Mouse (Mus musculus) forebrain, embryonic 11.5 days (tissue): ENCODE data around the gene Abca14. TPM values are rescaled to one million over a fixed set of nuclear protein-coding genes. Genes with fewer than 3 reads are reported as not detected.

ENCODE experiments used
- ATAC-seq: fragments of 200-750 bp; cut with Nextera tagmentation; replicated peaks from 2 replicates; pipeline ENCODE4 v1.8.0; 2017; ENCODE audit warnings: moderate TSS enrichment; ENCODE audit not compliant: low FRiP score
- DNase-seq: peaks from one replicate; pipeline ENCODE4 v3.0.0-alpha.2; 2017; ENCODE audit warnings: low spot score
- H3K27ac ChIP-seq: fragments of 300-500 bp; sonication (generic); 2 replicates; pipeline ENCODE4 v1.5.1; 2014; ENCODE audit warnings: low read depth, low read length
- H3K27me3 ChIP-seq: fragments of 300-500 bp; sonication (generic); 2 replicates; pipeline ENCODE4 v1.6.1; 2014; ENCODE audit warnings: mild to moderate bottlenecking, low read length, mixed read lengths; ENCODE audit not compliant: control insufficient read depth, insufficient read depth
- H3K36me3 ChIP-seq: fragments of 300-500 bp; sonication (generic); 2 replicates; pipeline ENCODE4 v1.6.1; 2014; ENCODE audit warnings: mild to moderate bottlenecking, low read length, moderate library complexity, mixed read lengths; ENCODE audit not compliant: control insufficient read depth, insufficient read depth
- H3K4me1 ChIP-seq: fragments of 300-500 bp; sonication (generic); replicated peaks from 2 replicates; pipeline ENCODE4 v1.6.1; 2014; ENCODE audit warnings: low read length, mixed read lengths; ENCODE audit not compliant: control insufficient read depth, insufficient read depth
- H3K4me2 ChIP-seq: fragments of 300-500 bp; sonication (generic); 2 replicates; pipeline ENCODE4 v1.6.1; 2014; ENCODE audit warnings: low read depth, mild to moderate bottlenecking, low read length, moderate library complexity, mixed read lengths; ENCODE audit not compliant: severe bottlenecking
- H3K4me3 ChIP-seq: fragments of 300-500 bp; sonication (generic); 2 replicates; pipeline ENCODE4 v1.5.1; 2014; ENCODE audit warnings: low read depth, low read length
- H3K9ac ChIP-seq: fragments of 300-500 bp; sonication (generic); 2 replicates; pipeline ENCODE4 v1.6.1; 2014; ENCODE audit warnings: low read length
- H3K9me3 ChIP-seq: fragments of 300-500 bp; sonication (generic); 2 replicates; pipeline ENCODE4 v1.6.1; 2016; ENCODE audit warnings: low read length, mixed read lengths; ENCODE audit not compliant: control insufficient read depth
- WGBS: fragments of 180-500 bp; shearing (Covaris S2); extraction: QIAGEN DNeasy Blood & Tissue Kit; methylation state at CpG from one replicate; pipeline ENCODE4 v1.1.7; 2014; 5-methylcytosine and 5-hydroxymethylcytosine counted together
- polyA plus RNA-seq: library from polyadenylated mRNA; unstranded; fragments of >200 nt; fragmentation: Nextera tagmentation; extraction: Ambion mirVana; gene quantifications from 2 replicates; pipeline ENCODE4 v1.2.1, GENCODE M21; 2014

The Abca14 gene
- not detected in 2 replicates for polyA plus RNA-seq

GRCm38 (mm10) chr7:120203789-120204188, at the start of gene Abca14:
Gene Abca14, plus strand, starts transcription at chr7:120203961.
- H3K27ac ChIP-seq = no peak within 1 kb of the TSS
- peak; percentile 87 for ATAC-seq
- WGBS = 4% methylated on average over 26 of the region's 26 CpGs
- H3K27me3 ChIP-seq = peaks cover 18% of the 10 kb centered on the region
- H3K9me3 ChIP-seq = no peaks in the 10 kb centered on the region
- H3K9ac ChIP-seq = no peak within 1 kb of the TSS
- no peak within 1 kb of the TSS for H3K4me3 ChIP-seq
- peaks cover 4% of the 10 kb centered on the region; the same call in 1 of the 2 replicates for H3K4me1 ChIP-seq
- H3K36me3 ChIP-seq = no peaks in the 10 kb centered on the region
- DNase-seq = peak; percentile 89
- no peak within 1 kb of the TSS for H3K4me2 ChIP-seq

GRCm38 (mm10) chr7:120156841-120157409, 46.8 kb upstream of the Abca14 start:
- no peaks in the 10 kb centered on the region for H3K36me3 ChIP-seq
- 22% methylated on average over 2 of the region's 2 CpGs for WGBS
- no peaks in the 10 kb centered on the region for H3K9me3 ChIP-seq
- no peak for DNase-seq
- no peak overlapping the region for H3K9ac ChIP-seq
- no peak overlapping the region for H3K27ac ChIP-seq
- peaks cover 8% of the 10 kb centered on the region; the same call in 1 of the 2 replicates for H3K4me1 ChIP-seq
- no peak overlapping the region for H3K4me2 ChIP-seq
- peaks cover 46% of the 10 kb centered on the region for H3K27me3 ChIP-seq
- H3K4me3 ChIP-seq = no peak overlapping the region
- ATAC-seq = no peak

DNA sequence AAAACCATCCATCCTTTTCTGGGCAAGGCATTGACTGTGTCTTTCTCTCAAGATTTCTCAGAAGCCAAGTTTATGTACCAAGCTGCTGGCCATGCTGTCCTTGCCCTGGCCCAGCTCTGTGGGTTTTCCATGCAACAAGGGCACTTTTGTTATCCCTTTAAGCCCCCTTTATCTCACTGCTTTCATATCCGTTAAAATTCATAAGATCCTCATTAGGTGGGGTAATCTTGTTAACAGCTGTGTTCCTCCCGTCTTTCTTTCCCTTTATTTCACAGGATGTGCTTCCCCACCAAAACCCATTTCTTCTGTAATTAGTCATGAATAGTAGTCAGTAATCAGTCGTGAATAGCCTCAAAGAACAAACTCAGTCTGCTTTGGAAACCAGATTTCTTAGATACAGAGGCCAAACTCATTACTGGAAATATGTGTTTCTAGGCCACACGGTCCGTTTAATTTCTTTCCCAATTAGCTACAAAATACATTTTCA, 46.1 kb upstream of the Abca14 start:
- H3K4me1 ChIP-seq = peaks cover 8% of the 10 kb centered on the region; the same call in 1 of the 2 replicates
- DNase-seq (no peak), ATAC-seq (peak; percentile 55; the same call in 1 of the 2 replicates)
- H3K4me3 ChIP-seq = no peak overlapping the region
- peaks cover 46% of the 10 kb centered on the region for H3K27me3 ChIP-seq
- WGBS = 12% methylated on average over 5 of the region's 5 CpGs
- no peaks in the 10 kb centered on the region for H3K36me3 ChIP-seq
- H3K9me3 ChIP-seq = no peaks in the 10 kb centered on the region
- no peak overlapping the region for H3K4me2 ChIP-seq
- H3K27ac ChIP-seq = no peak overlapping the region
- no peak overlapping the region for H3K9ac ChIP-seq

DNA sequence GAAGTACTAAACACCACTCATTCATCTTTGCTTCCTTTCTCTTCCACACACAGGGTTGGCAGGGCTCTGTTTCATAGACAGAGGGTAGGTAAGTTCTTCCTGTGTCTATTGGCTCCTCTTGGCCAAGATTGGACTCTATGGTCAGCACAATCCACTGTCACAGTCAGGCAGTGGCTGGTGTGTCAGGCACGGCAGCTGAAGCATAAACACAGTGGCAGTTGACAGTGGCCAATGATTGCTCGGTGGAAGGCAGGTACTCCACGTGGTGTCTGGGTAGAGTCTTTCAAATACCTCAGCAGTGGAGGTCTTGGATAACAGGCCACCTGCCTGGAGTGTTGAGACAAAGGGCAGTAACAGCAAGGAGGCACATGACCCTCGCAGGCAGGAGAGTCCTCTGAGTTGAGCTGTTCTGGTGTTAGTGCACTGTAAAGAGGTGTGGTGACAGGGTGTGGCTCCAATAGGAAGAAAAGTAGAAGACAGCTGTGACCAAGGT, 45.6 kb upstream of the Abca14 start:
- 17% methylated on average over 4 of the region's 4 CpGs for WGBS
- H3K36me3 ChIP-seq = no peaks in the 10 kb centered on the region
- DNase-seq (no peak), ATAC-seq (peak; percentile 55; the same call in 1 of the 2 replicates)
- peaks cover 44% of the 10 kb centered on the region for H3K27me3 ChIP-seq
- H3K9ac ChIP-seq = no peak overlapping the region
- H3K4me2 ChIP-seq = no peak overlapping the region
- H3K9me3 ChIP-seq = no peaks in the 10 kb centered on the region
- no peak overlapping the region for H3K27ac ChIP-seq
- no peak overlapping the region for H3K4me3 ChIP-seq
- peaks cover 8% of the 10 kb centered on the region; the same call in 1 of the 2 replicates for H3K4me1 ChIP-seq

DNA sequence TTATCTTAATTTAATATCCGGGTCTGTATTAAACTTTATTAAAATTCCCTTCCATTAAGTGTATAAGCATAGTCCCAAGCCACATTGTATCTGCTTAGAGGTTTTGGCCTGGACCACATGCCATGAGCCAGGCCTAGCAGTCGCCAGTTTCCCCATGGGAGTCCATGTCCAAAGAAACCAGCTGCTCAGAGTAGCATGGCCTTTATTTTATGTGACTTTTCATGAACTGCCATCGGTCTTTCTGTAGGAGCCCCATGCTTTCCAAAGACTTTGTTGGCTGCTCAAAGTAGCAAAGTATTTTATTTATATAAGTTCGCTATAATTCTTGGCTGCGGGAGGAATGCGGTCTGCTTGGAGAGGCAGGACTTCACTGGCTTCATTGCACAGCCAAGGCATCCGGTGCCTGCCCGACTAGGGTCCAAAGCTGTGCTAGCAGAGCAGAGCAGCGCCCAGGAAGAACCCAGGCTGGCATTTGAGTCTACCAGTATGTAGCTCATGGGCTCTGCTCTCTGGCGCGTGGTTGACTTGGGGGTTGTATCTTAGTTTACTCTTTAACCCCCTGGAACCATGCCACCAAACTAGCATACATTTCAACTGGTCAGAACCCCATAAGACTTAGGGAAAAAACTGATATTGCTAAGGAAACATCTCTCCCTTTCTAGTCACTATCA, 40.0 kb upstream of the Abca14 start:
- WGBS = 89% methylated on average over 11 of the region's 11 CpGs
- no peaks in the 10 kb centered on the region for H3K36me3 ChIP-seq
- H3K27ac ChIP-seq = no peak overlapping the region
- ATAC-seq (no peak), DNase-seq (no peak)
- H3K9ac ChIP-seq = no peak overlapping the region
- H3K4me3 ChIP-seq = no peak overlapping the region
- H3K9me3 ChIP-seq = no peaks in the 10 kb centered on the region
- H3K27me3 ChIP-seq = peaks cover 11% of the 10 kb centered on the region
- H3K4me1 ChIP-seq = no peaks in the 10 kb centered on the region
- no peak overlapping the region for H3K4me2 ChIP-seq

GRCm38 (mm10) chr7:120172188-120172700, 31.5 kb upstream of the Abca14 start:
- Histone ChIP-seq H3K4me2 (no peak overlapping the region), H3K9ac (no peak overlapping the region), H3K4me3 (no peak overlapping the region), H3K36me3 (no peaks in the 10 kb centered on the region), H3K27me3 (no peaks in the 10 kb centered on the region), H3K9me3 (no peaks in the 10 kb centered on the region), H3K4me1 (no peaks in the 10 kb centered on the region), H3K27ac (no peak overlapping the region)
- DNase-seq = no peak
- no peak for ATAC-seq
- 81% methylated on average over 1 of the region's 1 CpGs for WGBS

DNA sequence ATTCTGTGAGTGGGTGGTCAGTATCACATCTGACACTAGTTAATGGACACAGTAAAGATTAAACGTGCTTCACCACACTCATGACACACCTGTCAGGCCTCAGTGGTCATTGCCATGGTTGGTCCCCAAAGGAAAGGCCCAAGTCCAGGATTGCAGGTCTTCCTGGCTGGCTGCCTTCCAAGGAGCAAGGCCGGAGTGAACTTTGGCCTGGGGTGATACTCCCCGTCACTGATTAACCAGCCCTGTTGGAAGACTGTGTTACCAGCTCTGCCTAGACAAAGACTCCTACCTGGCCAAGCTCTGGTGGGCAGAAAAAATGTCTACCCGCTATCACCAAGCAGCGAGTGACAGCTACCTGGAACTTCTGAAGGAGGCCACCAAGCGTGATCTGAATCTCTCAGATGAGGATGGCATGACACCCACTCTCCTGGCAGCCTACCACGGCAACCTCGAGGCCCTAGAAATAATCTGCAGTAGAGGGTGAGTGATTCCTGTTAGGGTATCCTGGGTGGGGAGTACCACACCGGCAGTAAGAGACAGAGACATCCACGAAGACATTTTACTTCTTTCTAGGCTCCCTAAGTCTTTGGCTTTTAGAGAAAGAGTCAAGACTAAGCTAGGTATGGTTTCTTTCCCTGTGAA, 30.0 kb upstream of the Abca14 start, which contains the start of gene Anks4b:
Anks4b (plus strand) TSS at position 256 of the 642 bp plus-strand sequence.
- no peaks in the 10 kb centered on the region for H3K36me3 ChIP-seq
- no peaks in the 10 kb centered on the region for H3K27me3 ChIP-seq
- WGBS = 89% methylated on average over 10 of the region's 10 CpGs
- no peaks in the 10 kb centered on the region for H3K9me3 ChIP-seq
- H3K4me3 ChIP-seq = no peak within 1 kb of the TSS
- H3K9ac ChIP-seq = no peak within 1 kb of the TSS
- H3K27ac ChIP-seq = no peak within 1 kb of the TSS
- H3K4me2 ChIP-seq = no peak within 1 kb of the TSS
- ATAC-seq (no peak), DNase-seq (no peak)
- H3K4me1 ChIP-seq = no peaks in the 10 kb centered on the region

- WGBS = 87% methylated on average over 11 of the region's 11 CpGs
- DNase-seq = no peak
Measured at GRCm38 (mm10) chr7:120174723-120175504, 28.8 kb upstream of the Abca14 start.

More at GRCm38 (mm10) chr7:120174723-120175504, 28.8 kb upstream of the Abca14 start:
- no peaks in the 10 kb centered on the region for H3K27me3 ChIP-seq
- no peaks in the 10 kb centered on the region for H3K9me3 ChIP-seq
- H3K27ac ChIP-seq = no peak overlapping the region
- no peaks in the 10 kb centered on the region for H3K36me3 ChIP-seq
- H3K4me2 ChIP-seq = no peak overlapping the region
- ATAC-seq = no peak
- no peak overlapping the region for H3K4me3 ChIP-seq
- H3K4me1 ChIP-seq = no peaks in the 10 kb centered on the region
- no peak overlapping the region for H3K9ac ChIP-seq
